Mouse (Mus musculus) T-helper 2 cell (primary cell): ENCODE measurements around the gene Glmp.

ENCODE experiments used
- in situ Hi-C: fragments of 300-600 bp; cut with MboI, MseI; formaldehyde crosslinking; loops from one replicate; pipeline ENCODE4 v1.15.1; 2025; ENCODE audit warnings: high pct_unique_total_duplicates

Glmp gene

GRCm38 (mm10) chr3:88336058-88337013, 11.5 kb downstream of the Glmp start, which contains the start of the genes Tmem79 and Smg5:
Gene Tmem79, minus strand, starts transcription at chr3:88336148.
Gene Smg5, plus strand, starts transcription at chr3:88336260.
- in situ Hi-C loops = no loop called here

DNA sequence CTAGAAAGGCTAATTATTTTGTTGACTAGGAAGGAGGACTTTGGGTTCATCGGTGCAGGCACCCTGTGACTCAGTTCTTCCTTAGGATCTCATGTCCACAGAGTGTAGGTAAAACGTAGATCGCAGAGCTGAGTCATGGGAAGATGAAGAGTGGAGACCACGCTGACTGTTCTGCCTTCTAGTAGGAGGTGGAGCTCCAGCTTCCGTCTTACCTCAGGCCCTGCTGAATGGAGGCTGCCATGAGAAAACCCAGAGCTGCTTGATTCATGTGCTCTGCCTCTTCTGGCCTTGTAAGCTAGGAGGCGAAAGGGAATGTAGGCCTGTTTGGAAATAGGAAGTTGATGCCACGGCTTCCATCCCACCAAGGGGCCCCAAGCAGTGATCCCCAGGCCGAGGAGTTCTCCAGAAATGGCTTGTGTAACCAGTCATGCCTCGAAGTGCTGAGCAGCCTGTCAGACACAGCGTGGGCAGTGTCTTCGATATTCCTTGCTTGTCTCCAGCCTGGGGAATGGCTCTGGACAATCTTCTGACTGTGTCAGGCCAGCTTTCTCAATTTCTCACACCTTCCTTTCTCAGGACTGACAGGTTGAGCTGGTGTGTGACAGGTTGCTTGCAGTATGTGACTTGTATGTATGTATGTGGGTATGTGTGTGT, 12.7 kb downstream of the Glmp start:
- in situ Hi-C loops = no loop called here

DNA sequence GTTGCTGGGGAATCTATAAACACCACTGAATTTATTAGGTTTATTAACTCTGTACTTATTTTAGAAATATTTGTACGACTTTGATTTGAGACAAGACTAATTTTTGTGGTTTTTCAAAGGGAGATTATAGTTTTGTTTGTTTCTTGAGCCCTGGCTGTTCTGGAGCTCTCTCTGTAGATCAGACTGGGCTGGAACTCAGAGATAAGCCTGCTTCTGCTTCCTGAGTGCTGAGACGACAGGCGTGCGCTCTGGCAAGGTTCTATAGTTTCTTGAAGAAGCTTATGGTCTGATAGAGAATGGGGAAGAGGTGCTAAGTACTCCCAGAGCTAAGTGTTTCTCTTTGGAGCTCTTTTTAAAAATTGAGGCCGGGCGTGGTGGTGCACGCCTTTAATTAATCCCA, 13.5 kb downstream of the Glmp start:
- in situ Hi-C loops = no loop called here

GRCm38 (mm10) chr3:88339006-88339405, 14.2 kb downstream of the Glmp start:
- in situ Hi-C loops = no loop called here

- in situ Hi-C loops = loop anchor here (10.0 to 25.0 kb wide), 2 partner anchors 354 to 712 kb away; no protein-coding TSS in a partner anchor
These were observed 25.9 kb downstream of the Glmp start for GRCm38 (mm10) chr3:88350732-88351131.

GRCm38 (mm10) chr3:88352907-88353306, 28.1 kb downstream of the Glmp start:
- in situ Hi-C loops = loop anchor here (10.0 to 25.0 kb wide), 2 partner anchors 352 to 709 kb away; no protein-coding TSS in a partner anchor

DNA sequence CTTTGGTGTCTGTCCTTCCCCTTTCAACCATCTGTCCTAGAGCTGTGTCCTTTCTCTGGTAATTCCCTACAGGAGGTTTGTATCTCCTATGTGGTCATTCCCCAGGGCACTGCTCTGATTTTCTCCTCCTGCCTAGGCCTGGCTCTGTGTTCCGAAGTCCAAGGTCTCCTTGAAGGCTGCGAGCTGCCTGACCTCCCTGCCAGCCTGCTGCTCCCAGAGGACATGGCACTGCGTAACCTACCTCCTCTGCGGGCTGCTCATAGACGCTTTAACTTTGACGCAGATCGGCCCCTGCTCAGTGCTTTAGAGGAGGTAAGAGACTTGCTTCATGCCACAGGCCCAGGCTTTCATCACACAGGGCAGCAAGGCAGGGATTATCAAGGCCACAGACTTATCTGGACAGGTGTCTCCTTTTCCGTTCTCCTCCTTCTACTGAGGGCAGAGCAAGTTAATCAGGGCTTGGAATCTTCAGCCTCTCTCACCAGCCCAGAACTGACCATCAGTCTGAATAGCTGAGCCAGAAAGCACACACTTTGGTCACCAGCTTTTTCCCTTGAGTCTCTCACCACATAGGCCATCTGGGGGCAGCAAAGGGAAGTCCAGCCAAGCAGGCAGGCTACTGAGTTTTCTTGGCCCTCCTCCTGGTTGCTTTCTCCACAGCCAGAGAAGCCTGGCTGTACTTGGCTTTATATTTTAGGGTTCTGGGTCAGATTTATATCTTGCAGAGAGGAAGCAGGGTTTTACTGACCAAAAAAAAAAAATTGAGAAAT, 29.8 kb downstream of the Glmp start:
- in situ Hi-C loops = loop anchor here (10.0 to 25.0 kb wide), 2 partner anchors 350 to 708 kb away; no protein-coding TSS in a partner anchor

DNA sequence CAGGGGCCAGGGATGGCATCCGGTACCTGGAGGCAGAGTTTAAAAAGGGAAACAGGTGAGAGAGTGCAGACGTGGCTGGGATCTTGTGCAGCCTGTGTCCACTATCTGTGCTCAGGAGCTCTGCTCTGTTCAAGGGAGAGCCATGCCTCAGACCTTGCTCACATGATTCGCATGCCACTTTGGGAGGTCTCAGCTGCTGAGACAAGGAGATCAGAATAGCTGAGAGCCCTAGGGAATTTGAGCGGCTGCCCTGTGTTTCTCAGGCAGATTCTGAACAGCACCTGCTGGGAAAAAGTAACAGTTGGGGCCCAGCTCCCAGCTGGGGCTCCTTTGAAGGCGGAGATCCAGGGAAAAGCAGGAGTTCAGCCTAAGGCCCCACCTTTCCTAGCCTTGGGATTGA, 34.8 kb downstream of the Glmp start:
- in situ Hi-C loops = loop anchor here (10.0 to 25.0 kb wide), 2 partner anchors 345 to 703 kb away; no protein-coding TSS in a partner anchor

DNA sequence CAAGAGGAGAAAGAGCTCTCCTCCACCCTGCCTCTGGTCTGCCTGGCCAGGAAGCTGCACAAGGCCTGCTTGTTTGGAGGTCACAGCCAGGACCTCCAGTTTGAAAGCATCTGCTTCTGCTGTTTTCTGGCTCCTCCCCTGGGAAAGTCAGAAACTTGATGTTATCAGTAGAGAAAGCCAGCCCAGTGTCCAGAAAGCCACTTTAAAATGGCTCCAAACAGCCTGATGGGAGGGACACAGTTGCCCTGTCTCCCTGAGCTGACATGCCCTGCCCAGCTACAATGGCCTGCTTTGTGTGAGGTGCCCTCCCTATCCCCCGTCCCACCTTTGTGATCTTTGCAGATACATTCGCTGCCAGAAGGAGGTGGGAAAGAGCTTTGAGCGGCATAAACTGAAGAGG, 35.2 kb downstream of the Glmp start:
- in situ Hi-C loops = loop anchor here (10.0 to 25.0 kb wide), 2 partner anchors 345 to 702 kb away; no protein-coding TSS in a partner anchor

DNA sequence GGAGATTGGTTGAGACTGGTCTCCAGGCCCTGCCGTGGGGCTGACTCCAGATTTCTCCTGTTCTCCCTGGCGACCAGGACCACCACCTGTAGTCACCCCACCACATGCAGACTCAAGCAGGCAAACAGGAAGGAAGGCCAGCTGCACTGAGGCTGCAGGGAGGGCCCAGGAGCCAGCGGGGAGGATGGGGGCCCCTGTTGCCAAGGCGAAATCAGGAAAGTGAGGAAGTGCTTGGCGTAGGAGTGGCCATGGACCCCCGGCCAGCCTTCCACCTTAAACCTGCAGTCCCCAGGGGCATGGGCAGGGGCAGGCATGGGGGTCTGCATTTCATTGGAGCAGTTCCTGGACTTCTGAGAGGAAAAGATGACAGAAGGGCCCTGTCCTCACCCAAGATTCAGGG, 36.3 kb downstream of the Glmp start:
- in situ Hi-C loops = loop anchor here (25.0 kb wide), 1 partner anchor 701 kb away; no protein-coding TSS in a partner anchor

GRCm38 (mm10) chr3:88361612-88362313, 36.9 kb downstream of the Glmp start:
- in situ Hi-C loops = loop anchor here (25.0 kb wide), 1 partner anchor 701 kb away; no protein-coding TSS in a partner anchor

DNA sequence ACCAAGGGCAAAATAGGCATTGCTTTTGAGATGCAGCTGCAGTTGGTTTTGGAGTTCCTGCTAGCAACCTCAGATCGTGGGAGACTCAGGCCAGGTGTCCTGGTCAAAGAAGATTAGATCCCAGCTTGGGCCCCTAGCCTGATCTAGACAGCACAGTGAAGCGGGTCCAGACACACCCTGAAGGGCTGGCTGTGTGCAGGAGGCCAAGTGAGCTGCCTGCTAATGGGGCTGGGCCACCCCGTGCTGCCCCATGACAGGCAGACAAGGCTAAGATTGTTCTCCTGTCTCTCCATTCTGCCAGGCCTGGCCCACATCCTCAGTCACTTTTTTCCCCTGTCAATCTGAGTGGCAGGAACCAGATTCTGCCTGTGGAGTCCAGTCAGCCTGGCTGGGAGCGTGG, 38.9 kb downstream of the Glmp start:
- in situ Hi-C loops = loop anchor here (25.0 kb wide), 1 partner anchor 699 kb away; no protein-coding TSS in a partner anchor

DNA sequence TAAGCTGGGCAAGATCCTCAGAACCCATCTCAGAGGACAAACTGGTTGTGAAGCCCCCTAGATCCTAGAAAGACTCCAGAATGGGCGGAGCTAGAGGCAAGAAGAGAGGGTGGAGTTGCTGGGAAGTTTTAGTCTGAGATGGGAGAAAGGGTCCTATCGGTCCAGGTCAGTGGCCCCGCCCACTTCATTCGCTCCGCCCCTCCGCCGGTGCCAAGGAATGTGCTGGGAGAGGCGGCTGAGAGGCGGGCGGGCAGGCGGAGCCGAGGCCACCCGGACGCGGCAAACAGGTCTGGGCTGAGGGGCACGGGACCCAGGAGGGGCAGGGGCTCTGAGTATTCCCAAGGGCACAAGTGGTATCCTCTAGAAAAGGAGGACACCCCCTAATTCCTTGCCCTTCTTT, 39.5 kb downstream of the Glmp start, which contains the start of gene Paqr6:
Gene Paqr6, plus strand, starts transcription at position 248 of the 400 bp plus-strand sequence.
- in situ Hi-C loops = loop anchor here (25.0 kb wide), 1 partner anchor 698 kb away; no protein-coding TSS in a partner anchor

DNA sequence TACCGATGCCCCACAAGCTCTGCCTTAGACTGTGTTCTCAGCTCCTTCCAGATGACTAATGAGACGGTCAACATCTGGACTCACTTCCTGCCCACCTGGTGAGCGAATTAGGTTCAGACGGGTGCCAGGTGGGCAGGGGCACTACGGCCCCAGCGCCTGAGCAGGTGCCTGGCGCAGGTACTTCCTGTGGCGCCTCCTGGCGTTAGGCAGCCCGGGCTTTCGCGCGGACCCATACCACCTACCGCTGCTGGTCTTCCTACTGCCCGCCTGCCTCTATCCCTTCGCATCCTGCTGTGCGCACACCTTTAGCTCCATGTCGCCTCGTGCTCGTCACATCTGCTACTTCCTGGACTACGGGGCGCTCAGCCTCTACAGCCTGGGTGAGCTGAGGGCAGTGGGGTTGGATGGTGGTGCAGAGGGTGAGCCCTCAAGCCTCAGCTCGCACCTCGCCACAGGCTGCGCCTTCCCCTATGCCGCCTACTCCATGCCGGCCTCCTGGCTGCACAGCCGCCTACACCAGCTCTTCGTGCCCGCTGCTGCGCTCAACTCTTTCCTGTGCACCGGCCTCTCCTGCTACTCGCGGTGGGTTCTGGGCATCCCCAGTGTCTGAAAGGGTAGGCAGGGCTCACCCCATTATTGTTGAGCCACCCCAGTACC, 41.0 kb downstream of the Glmp start:
- in situ Hi-C loops = loop anchor here (25.0 kb wide), 1 partner anchor 696 kb away; no protein-coding TSS in a partner anchor

DNA sequence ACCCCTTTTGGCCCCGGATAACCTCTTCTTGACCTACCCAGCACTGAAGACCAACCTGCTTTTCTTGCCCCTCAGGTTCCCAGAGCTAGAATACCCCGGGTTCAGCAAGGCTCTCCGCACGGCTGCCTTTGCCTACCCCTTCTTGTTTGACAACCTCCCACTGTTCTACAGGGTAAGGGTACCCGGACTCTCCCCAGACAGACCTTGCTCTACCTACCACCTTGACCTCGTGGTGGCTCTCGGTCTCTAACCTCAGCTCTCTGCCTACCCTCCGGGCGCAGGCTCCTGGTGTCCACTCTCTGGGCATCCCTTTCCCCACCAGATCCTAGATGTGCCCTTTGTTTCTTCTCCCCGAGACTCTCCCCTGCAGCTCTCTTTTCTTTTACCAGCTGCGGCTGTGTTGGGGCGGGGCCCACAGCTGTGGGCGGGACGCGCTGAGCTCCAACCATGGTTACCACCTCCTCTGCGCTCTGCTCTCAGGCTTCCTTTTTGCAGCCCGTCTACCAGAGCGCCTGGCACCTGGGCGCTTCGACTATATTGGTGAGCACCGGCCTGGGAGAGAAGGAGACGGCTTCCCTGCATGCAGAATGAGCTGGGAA, 42.1 kb downstream of the Glmp start:
- in situ Hi-C loops = loop anchor here (25.0 kb wide), 1 partner anchor 695 kb away; no protein-coding TSS in a partner anchor

GRCm38 (mm10) chr3:88367517-88367916, 42.7 kb downstream of the Glmp start:
- in situ Hi-C loops = loop anchor here (25.0 kb wide), 1 partner anchor 695 kb away; no protein-coding TSS in a partner anchor

DNA sequence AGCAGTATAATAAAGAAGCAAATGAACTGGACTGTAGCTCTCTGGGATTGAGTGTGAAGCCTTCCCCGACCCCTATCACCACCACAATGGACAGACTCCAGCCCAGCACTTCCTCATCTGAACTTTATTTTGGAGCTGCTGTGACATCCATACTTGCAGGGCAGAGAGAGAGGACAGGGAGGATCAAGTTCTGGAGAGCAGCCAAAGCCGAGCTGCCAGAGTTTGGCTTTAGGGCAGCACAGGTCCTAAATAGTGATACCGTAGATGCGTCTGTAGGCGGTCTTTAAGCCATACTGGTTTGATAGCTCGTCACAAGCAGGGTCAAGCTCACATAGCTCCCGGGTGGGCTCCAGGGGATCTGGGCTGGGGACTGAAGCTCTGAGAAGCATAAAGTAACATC, 43.7 kb downstream of the Glmp start:
- in situ Hi-C loops = loop anchor here (25.0 kb wide), 1 partner anchor 694 kb away; no protein-coding TSS in a partner anchor

DNA sequence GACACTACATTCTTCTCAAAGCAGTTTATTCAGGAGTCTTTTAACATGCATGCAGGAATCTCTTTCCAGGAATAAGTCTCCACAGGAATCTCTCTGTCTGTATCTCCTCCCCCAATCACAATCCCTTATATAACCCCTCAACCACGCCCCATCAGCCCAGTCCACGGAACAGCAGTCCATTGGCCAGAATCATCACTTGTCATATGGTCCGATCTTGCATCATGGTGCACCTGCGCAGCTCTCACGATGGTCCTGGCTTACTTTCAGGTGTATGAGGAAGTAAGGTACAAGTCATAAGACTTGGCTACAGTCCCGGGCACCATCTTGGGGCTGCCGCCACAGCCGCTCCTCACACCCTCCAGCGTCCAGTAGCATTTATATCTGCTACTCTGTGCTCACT, 47.8 kb downstream of the Glmp start, which contains the start of gene Bglap3:
Gene Bglap3, minus strand, starts transcription at position 101 of the 400 bp plus-strand sequence.
- in situ Hi-C loops = loop anchor here (25.0 kb wide), 1 partner anchor 690 kb away; no protein-coding TSS in a partner anchor
